Mouse (Mus musculus) myocyte (in vitro differentiated cells): ENCODE measurements at regions not wholly inside any gene's neighbourhood (a gene's known extent, or its start where the extent isn't known, plus 50 kb on each side); places are given as distances from the start of the nearest gene placed in this dataset.

Experiments
- CEBPB ChIP-seq: IDR thresholded peaks from 2 replicates; pipeline ENCODE4 v1.6.1; 2011; ENCODE audit warnings: mild to moderate bottlenecking, moderate library complexity; ENCODE audit not compliant: poor library complexity, insufficient read depth, severe bottlenecking
- E2F4 ChIP-seq: IDR thresholded peaks from one replicate; pipeline ENCODE4 v1.6.1; 2011; ENCODE audit warnings: mild to moderate bottlenecking, control low read depth, moderate library complexity; ENCODE audit not compliant: insufficient read depth
- MAX ChIP-seq: IDR thresholded peaks from one replicate; pipeline ENCODE4 v1.6.1; 2011; ENCODE audit warnings: low read depth, mild to moderate bottlenecking, control low read depth
- POLR2A ChIP-seq: IDR thresholded peaks from one replicate; pipeline ENCODE4 v1.6.1; 2011; ENCODE audit warnings: low read depth, mild to moderate bottlenecking, control low read depth, moderate library complexity; ENCODE audit not compliant: insufficient read length
- POLR2AphosphoS2 ChIP-seq: IDR thresholded peaks from one replicate; pipeline ENCODE4 v1.6.1; 2011; ENCODE audit warnings: low read depth, control low read depth; ENCODE audit not compliant: insufficient read length
- REST ChIP-seq: IDR thresholded peaks from one replicate; pipeline ENCODE4 v1.6.1; 2011; ENCODE audit warnings: mild to moderate bottlenecking, control low read depth, moderate library complexity; ENCODE audit not compliant: insufficient read depth, insufficient read length
- SRF ChIP-seq: IDR thresholded peaks from one replicate; pipeline ENCODE4 v1.6.1; 2011; ENCODE audit warnings: low read depth; ENCODE audit not compliant: control insufficient read depth, insufficient read length
- TCF12 ChIP-seq: IDR thresholded peaks from one replicate; pipeline ENCODE4 v1.6.1; 2011; ENCODE audit warnings: mild to moderate bottlenecking, control low read depth; ENCODE audit not compliant: poor library complexity, insufficient read depth, severe bottlenecking
- USF1 ChIP-seq: IDR thresholded peaks from one replicate; pipeline ENCODE4 v1.6.1; 2011; ENCODE audit warnings: low read depth, mild to moderate bottlenecking, control low read depth, moderate library complexity

GRCm38 (mm10) chr3:149370517-149371227, 380.3 kb upstream of the Adgrl2 start:
- no peak for TF ChIP-seq POLR2AphosphoS2
- no peak for TF ChIP-seq POLR2A
- TF ChIP-seq MAX, result no peak
- no peak for TF ChIP-seq REST
- TF ChIP-seq TCF12, result no peak
- no peak for TF ChIP-seq CEBPB
- TF ChIP-seq USF1, result no peak
- no peak for TF ChIP-seq SRF
- TF ChIP-seq E2F4, result no peak
